Mouse (Mus musculus) heart, postnatal 0 days (tissue): Measurements from ENCODE around the gene Hdhd3.

Experiments
- CTCF ChIP-seq: IDR thresholded peaks from 2 replicates; pipeline ENCODE4 v1.5.1; 2016; ENCODE audit warnings: antibody characterized with exemption, control low read depth, low read depth
- EP300 ChIP-seq: IDR thresholded peaks from 2 replicates; pipeline ENCODE4 v1.6.1; 2016; ENCODE audit warnings: antibody characterized with exemption, low read depth

GRCm38 (mm10) chr4:62486162-62486696 is 17.0 kb downstream of the Hdhd3 start:
- TF ChIP-seq CTCF (no peak), EP300 (no peak)
